Mouse (Mus musculus) olfactory bulb, adult 2 months (tissue): ENCODE results near the gene Gm9958.

Experiments used
- CTCF ChIP-seq: fragments of 200-500 bp; IDR thresholded peaks from 2 replicates; pipeline ENCODE4 v1.5.1; 2012; ENCODE audit warnings: low read depth, mild to moderate bottlenecking, low read length, moderate library complexity; ENCODE audit not compliant: insufficient read depth
- POLR2A ChIP-seq: fragments of 200-500 bp; IDR thresholded peaks from 2 replicates; pipeline ENCODE4 v1.6.1; 2012; ENCODE audit warnings: mild to moderate bottlenecking, low read depth, low read length, moderate library complexity; ENCODE audit not compliant: insufficient read depth

DNA sequence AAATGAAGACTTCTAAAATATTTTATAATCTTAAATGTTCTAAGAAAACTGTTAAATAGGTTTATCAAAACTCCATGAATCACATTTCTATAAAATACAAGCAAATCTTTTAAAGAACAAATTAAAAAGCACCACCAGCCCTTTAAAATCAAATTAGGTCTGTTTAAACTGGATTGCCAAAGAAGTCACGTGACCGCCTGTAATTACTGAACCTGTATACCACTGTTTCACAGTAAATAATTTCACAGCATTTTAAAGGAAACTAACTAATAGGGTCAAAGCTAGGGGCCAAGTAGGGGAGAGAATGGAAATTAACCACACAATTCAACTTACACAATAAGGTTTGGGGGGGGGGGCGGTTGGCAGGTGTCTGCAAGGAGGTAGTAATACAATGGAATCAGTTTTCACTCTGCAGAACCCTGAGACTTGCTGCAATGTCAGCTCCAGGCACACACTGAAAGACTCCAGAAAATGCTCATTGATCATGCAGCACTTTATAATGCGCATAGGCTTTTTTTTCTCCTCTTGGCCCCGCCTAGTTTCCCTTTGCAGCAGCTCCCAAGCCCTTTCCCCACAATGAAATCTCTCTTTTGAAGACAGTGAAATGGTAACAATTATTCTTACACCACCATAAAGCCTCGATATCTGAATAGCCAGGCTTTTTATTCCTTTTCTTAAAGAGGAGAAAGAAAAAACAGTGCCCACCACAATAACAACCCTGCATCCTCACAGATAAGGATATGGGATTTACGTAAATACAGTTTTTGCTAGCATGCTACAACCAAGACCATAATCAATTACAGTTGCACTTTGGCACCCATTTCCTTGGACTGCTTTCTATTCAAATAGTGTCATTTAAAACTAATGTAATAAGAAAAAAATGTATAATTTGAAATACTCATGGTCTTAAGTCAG, 28.6 kb upstream of the Gm9958 start:
- TF ChIP-seq POLR2A = no peak
- TF ChIP-seq CTCF = no peak
